Comparison of ENCODE assay signal across 25 mouse cellular contexts in the genomic region with DNA sequence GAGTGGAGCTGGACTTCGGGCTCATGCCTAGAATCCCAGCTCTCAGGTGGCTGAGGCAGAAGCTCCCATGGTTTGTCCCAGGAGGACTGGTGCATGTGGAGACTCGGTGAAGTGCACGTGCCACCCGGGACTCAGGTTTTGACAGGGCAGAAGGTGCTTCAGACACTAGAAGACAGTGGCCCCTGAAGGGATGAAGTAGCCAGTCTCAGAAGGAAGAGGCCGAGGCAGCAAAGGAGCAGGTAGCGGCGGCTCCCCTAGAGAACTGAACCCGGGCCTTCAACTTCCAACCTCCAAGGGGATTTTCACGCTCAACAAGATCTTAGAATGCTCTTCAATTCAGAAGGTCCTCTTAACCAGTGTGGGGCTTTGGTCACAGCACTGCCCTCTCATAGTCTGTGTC.
"Had no signal": no experiment of that assay in that cellular context is flagged by ENCODE, and none has a peak within 500 bp of the region (broad histone marks: within the 10 kb centered on the region; RNA-seq: fewer than 3 reads in every experiment).

No protein-coding gene starts in this region.

- H3K4me1 ChIP-seq: embryonic facial prominence, embryonic 10.5 days; embryonic facial prominence, embryonic 12.5 days; embryonic facial prominence, embryonic 13.5 days; embryonic facial prominence, embryonic 15.5 days; forebrain, embryonic 10.5 days; forebrain, embryonic 12.5 days; forebrain, embryonic 13.5 days; forebrain, embryonic 15.5 days had no signal

- H3K9me3 ChIP-seq: embryonic facial prominence, embryonic 10.5 days; embryonic facial prominence, embryonic 12.5 days; embryonic facial prominence, embryonic 13.5 days; embryonic facial prominence, embryonic 15.5 days; forebrain, embryonic 10.5 days; forebrain, embryonic 12.5 days; forebrain, embryonic 13.5 days; forebrain, embryonic 15.5 days had no signal

- H3K27me3 ChIP-seq: embryonic facial prominence, embryonic 12.5 days; embryonic facial prominence, embryonic 13.5 days; embryonic facial prominence, embryonic 15.5 days; forebrain, embryonic 12.5 days; forebrain, embryonic 13.5 days; forebrain, embryonic 15.5 days had no signal

- H3K4me2 ChIP-seq: embryonic facial prominence, embryonic 12.5 days; embryonic facial prominence, embryonic 13.5 days; embryonic facial prominence, embryonic 15.5 days; forebrain, embryonic 12.5 days; forebrain, embryonic 13.5 days; forebrain, embryonic 15.5 days had no signal

- DNase-seq: cerebellum, adult 18-20 months; cerebellum, adult 2 months; cerebellum, adult 8-10 months; cerebellum, adult 9-10 months; cerebellum, adult 9-11 months; cerebellum, postnatal 10 days; cerebellum, postnatal 14 days; cerebellum, postnatal 25 days; cerebellum, postnatal 36 days; embryo, embryonic 11 days; forebrain, postnatal 0 days; gastrocnemius, postnatal 14 days; gastrocnemius, postnatal 25 days; gastrocnemius, postnatal 36 days had no signal

- H3K4me3 ChIP-seq: embryonic facial prominence, embryonic 10.5 days; embryonic facial prominence, embryonic 12.5 days; embryonic facial prominence, embryonic 13.5 days; embryonic facial prominence, embryonic 15.5 days; erythroblast, embryonic 14.5 days; forebrain, embryonic 10.5 days; forebrain, embryonic 12.5 days; forebrain, embryonic 13.5 days; forebrain, embryonic 15.5 days had no signal

- H3K27ac ChIP-seq: embryonic facial prominence, embryonic 10.5 days; embryonic facial prominence, embryonic 12.5 days; embryonic facial prominence, embryonic 13.5 days; embryonic facial prominence, embryonic 15.5 days; forebrain, embryonic 10.5 days; forebrain, embryonic 12.5 days; forebrain, embryonic 13.5 days; forebrain, embryonic 15.5 days had no signal

- H3K9ac ChIP-seq: embryonic facial prominence, embryonic 12.5 days; embryonic facial prominence, embryonic 13.5 days; embryonic facial prominence, embryonic 15.5 days; forebrain, embryonic 12.5 days; forebrain, embryonic 13.5 days; forebrain, embryonic 15.5 days; forebrain, postnatal 0 days had no signal

- ATAC-seq: forebrain, embryonic 13.5 days; forebrain, embryonic 14.5 days; forebrain, embryonic 15.5 days; forebrain, embryonic 16.5 days; forebrain, postnatal 0 days had no signal
